Mouse (Mus musculus) adrenal gland, postnatal 25 days (tissue): ENCODE results near the gene Osbpl5. TPM values are rescaled to one million over a fixed set of nuclear protein-coding genes. Genes with fewer than 3 reads are reported as not detected.
"Not testable (repeated sequence)": the region's sequence is repeated elsewhere in the genome, so short reads cannot be mapped to it uniquely, and the experiment has no call there.

Source experiments
- DNase-seq: peaks from one replicate; pipeline ENCODE4 v3.0.0; 2021; ENCODE audit warnings: mixed read lengths
- total RNA-seq: library from RNA; stranded (reverse); gene quantifications from 2 replicates; pipeline ENCODE4 v1.2.3, GENCODE M21; 2021

Osbpl5 gene
- total RNA-seq, 1 experiment from 2014 or later, result 37.0 TPM

DNA sequence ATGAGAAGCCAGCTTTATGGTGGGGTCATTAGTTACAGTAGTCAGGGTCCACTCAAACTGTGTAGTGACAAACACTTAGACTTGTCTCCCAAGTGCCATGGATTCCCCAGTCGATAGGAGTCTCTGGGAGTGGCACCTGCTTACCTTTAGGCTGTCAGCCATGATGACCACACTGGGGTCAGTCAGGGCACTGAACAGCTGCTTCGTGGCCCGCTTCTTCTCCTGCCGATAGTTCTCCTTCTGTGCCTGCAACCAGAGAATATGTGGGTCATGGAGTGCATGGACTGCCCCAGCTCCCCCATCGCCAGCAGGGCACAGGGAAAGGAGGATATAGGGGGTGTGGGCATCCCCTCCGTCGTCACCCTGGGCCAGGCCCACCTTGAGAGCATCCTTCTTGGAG, 47.4 kb downstream of the Osbpl5 start:
- no peak for DNase-seq

DNA sequence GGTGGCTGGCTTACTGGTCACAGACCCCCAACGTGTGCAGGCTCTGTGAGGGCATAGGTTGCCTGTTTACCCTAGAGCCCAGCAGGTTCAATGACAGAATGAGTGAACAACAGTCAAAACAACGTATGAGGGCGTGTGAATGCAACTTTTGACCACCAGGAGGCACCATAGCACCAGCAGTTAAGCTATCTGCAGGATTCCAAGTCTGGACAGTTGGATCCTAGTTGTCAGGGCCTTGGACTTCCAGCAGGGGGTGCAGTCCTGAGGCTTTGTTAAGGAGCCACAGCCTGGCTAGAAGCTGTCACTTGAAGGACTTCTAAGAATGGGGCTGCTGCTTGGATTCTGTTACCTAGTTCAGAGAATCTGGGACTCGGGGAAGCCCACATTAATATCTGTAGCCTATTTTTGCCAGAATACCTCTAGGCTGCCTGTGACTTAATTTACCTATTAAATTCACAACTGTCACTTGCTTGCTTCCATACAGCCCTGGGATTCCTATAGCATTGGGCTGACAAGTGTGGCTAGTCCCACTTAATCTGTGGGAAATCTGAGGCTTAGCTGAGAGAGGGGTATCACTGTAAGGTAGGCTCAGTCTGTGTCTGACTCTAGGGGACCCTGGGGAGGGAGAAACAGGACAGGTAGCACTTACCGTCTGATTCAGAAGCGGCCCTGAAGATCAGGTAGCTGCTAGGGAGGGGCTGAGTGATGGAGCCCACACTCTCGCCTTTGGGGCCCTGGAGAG, 49.9 kb downstream of the Osbpl5 start:
- DNase-seq, result peak; percentile 89

DNA sequence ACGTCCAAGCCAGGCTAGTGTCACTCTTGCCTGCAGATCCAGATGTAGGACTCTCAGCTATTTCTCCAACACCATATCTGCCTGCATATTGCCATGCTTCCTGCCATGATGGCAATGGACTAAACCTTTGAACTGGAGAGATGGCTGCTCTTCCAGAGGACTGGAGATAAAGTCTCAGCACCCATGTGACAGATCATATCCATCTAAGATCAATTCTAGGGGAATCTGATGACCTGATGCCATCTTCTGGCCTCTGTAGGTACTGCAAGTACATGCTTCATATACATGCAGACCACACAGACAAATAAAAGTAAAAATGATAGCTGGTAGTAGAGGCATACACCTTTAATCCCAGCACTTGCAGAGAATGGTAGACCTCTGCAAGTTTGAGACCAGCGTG, 60.6 kb downstream of the Osbpl5 start:
- no peak for DNase-seq

- DNase-seq, result no peak
Observed at GRCm38 (mm10) chr7:143694550-143694949, 62.2 kb downstream of the Osbpl5 start.

- DNase-seq, result no peak
Observed at GRCm38 (mm10) chr7:143692746-143693510, 63.9 kb downstream of the Osbpl5 start.

DNA sequence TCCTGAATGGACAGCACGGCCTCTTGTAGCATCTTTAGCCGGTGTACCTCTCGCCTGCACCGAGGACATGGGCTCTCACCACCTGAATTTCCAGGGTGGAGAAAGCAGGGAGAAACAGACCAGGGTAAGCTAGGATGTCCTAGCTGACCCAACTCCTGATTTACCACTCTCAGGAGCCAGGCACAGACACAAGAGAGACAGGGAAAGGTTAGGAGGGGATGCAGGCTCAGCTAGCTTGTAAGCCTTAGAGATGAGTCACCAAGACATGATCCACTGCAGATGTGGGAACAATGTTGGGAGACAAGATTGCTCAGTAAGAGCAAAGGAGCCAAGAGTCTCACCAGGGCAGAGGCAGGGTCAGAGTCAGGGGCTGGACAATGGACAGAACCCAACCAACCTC, 64.9 kb downstream of the Osbpl5 start:
- DNase-seq, result no peak

GRCm38 (mm10) chr7:143691181-143691580, 65.6 kb downstream of the Osbpl5 start:
- DNase-seq, result no peak

GRCm38 (mm10) chr7:143689946-143690345, 66.8 kb downstream of the Osbpl5 start:
- DNase-seq, result no peak

- no peak for DNase-seq
Observed at GRCm38 (mm10) chr7:143689481-143689880, 67.3 kb downstream of the Osbpl5 start.

- DNase-seq, result not testable (repeated sequence)
Observed at GRCm38 (mm10) chr7:143686676-143687075, 70.1 kb downstream of the Osbpl5 start.

DNA sequence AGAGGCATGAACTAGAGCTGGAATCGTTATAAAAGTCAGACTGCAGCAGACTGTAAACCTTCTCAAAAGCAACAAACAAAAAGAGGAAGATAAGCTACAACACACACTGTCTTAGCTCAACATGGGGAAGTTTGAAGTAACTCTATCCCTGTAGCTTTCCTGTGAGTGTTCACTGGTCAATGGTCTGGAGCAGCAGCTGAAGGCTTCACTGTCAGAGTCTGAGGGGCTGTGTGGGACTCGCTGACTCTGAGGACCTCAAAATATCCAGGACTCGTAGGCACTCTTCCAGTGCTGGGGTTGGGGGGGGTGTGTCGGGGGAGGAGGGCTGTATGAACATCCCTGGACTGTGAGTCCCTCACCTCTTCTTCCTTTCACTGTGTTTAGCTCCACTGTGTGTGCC, 70.6 kb downstream of the Osbpl5 start:
- DNase-seq, result not testable (repeated sequence)

DNA sequence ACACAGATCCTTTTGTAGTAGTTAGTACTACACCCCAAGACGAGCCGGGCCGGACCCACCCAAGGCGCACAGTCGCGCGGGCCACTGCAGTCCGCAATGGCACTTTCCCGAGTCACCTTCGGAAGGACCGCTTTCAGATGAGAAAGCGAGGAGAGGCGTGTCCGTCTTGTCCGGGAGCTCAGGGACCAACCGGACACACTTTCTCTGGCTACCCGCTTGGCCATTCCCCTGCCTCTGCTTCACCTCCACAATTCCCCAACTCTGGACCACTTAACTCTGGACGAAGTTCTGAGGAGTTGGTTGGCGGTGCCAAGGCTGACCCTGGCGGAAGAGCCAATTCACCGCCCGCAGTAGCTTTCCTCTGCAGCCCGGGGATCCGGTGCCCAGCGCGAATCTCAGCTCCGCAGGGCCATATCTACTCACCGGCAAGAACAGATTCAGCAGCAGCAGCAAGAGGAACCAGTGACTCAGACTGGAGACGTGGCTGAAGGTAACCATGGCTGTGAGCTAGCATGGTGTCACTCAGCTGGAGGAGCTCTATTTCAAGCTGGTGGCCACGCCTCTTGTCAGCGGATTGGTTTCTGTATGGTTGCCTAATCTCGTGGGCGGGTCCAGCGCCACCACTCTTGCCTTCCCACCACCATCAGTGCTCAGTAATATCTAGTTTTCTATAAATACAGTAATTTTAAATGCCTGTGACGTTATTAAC, 71.3 kb downstream of the Osbpl5 start, which contains the start of gene Tnfrsf23:
Gene Tnfrsf23 (minus strand): TSS at position 514 of the 709 bp plus-strand sequence.
- DNase-seq, result peak; percentile 80

GRCm38 (mm10) chr7:143684569-143684968, 72.2 kb downstream of the Osbpl5 start:
- DNase-seq, result not testable (repeated sequence)

GRCm38 (mm10) chr7:143681566-143681965, 75.2 kb downstream of the Osbpl5 start:
- DNase-seq, result no peak

- not testable (repeated sequence) for DNase-seq
Observed at GRCm38 (mm10) chr7:143680836-143681235, 75.9 kb downstream of the Osbpl5 start.

DNA sequence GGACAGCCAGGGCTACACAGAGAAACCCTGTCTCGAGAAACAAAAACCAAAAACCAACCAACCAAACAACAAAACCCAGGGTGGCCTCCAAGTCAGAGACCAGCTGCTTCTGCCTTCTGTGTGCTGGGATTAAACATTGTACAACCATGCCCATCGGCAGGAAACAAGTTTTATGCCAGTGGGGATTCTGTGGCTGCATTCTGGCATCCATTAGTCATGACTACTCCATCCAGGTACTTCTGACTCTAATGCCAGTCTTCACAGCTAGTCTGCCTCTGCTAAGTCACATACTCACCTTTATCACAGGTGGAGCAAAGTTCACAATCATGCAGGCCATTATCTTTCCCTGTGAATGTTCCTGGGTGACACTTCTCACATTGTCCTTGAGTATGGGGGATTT, 77.1 kb downstream of the Osbpl5 start:
- DNase-seq, result not testable (repeated sequence)

- DNase-seq, result no peak
Observed at GRCm38 (mm10) chr7:143666427-143667311, 90.1 kb downstream of the Osbpl5 start.

DNA sequence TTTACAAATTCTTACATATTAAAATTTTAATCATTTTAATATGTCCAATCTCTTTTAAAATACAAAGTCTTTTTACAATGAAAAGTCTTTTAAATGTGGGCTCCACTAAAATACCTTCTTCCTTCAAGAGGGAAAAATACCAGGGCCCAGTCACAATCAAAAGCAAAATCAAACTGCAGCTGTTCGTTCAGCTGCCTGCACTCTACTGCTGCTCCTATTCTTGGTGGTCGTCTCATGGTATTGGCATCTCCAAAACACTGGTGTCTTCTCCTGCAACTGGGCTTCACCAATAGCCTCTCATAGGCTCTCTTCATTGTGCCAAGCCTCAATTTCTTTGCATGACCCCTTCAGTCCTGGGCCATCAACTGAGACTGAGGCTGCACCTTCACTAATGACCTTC, 93.3 kb downstream of the Osbpl5 start:
- DNase-seq, result no peak

GRCm38 (mm10) chr7:143660797-143661196, 96.0 kb downstream of the Osbpl5 start:
- no peak for DNase-seq

- DNase-seq, result not testable (repeated sequence)
Observed at GRCm38 (mm10) chr7:143649769-143650346, 106.9 kb downstream of the Osbpl5 start.

GRCm38 (mm10) chr7:143649034-143649768, 107.6 kb downstream of the Osbpl5 start, which contains the start of gene Tnfrsf22:
Gene Tnfrsf22, minus strand, starts transcription at chr7:143649661.
- DNase-seq, result peak; percentile 85
